Mouse (Mus musculus): ENCODE measurements around the gene Map4k1.

DNA sequence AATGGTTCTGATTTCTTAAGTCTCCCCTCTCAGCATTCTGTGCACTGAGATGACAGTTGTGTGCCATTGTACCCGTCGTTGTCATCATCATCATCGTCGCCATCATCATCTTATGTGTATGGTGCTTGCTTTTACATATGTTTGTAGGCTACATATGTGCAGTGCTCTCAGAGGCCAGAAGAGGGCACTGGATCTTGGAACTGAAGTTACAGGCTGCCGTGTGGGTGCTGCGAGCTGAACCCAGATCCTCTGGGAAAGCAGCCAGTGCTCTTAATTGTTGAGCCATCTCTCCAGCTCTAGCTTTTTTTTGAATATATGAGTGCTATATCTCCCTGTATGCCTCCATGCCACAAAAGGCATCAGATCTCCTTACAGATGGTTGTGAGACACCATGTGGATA is 55.4 kb downstream of the Map4k1 start:
- no peak for TF ChIP-seq POLR2A (IDR thresholded peaks at IDR 0.05; ENCODE audit: low read depth, low read length)
- TF ChIP-seq CTCF (conservative IDR thresholded peaks at IDR 0.05; ENCODE audit: insufficient read depth, insufficient read length, low read depth, low read length), result no peak

Data from kidney, adult 2 months (tissue).